Mouse (Mus musculus): Measurements from ENCODE around the gene Casp9. TPM values are rescaled to one million over a fixed set of nuclear protein-coding genes. Genes with fewer than 3 reads are reported as not detected.
A peak's percentile ranks its signal among the peaks of the same experiment; 100 is the strongest.

Gene Casp9
- polyA plus RNA-seq, 1 experiment from 2014 or later = 24.8 TPM

DNA sequence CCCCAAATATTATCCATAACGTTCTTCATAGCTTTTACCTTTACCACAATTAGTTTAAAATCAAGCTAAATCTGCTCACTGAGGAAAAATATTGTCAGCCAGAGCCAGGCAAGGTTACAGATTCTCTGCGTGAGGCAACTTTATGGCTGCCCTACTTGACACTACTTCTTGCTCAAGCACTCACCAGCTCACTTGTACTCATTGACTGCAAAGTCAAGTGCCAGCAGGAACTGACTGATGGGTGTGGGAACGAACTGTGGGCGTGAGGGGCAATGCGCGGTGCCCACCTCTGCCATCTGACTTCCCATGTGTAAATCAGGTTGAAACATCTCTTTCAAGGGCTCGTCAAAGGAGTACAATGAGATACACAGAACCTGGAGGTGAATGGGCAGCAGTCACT lies 6.0 kb upstream of the Casp9 start:
- no peaks in the 10 kb centered on the region for H3K9me3 ChIP-seq
- 94% methylated on average over 7 of the region's 7 CpGs for WGBS
- H3K36me3 ChIP-seq (replicated peaks) = peaks cover 50% of the 10 kb centered on the region
- DNase-seq (ENCODE audit: extremely low spot score, low spot score) = no peak
- no peak overlapping the region for H3K4me3 ChIP-seq
- no peak overlapping the region for H3K27ac ChIP-seq
- H3K27me3 ChIP-seq (ENCODE audit: poor library complexity, severe bottlenecking) = no peaks in the 10 kb centered on the region
- H3K4me1 ChIP-seq = peaks cover 22% of the 10 kb centered on the region

DNA sequence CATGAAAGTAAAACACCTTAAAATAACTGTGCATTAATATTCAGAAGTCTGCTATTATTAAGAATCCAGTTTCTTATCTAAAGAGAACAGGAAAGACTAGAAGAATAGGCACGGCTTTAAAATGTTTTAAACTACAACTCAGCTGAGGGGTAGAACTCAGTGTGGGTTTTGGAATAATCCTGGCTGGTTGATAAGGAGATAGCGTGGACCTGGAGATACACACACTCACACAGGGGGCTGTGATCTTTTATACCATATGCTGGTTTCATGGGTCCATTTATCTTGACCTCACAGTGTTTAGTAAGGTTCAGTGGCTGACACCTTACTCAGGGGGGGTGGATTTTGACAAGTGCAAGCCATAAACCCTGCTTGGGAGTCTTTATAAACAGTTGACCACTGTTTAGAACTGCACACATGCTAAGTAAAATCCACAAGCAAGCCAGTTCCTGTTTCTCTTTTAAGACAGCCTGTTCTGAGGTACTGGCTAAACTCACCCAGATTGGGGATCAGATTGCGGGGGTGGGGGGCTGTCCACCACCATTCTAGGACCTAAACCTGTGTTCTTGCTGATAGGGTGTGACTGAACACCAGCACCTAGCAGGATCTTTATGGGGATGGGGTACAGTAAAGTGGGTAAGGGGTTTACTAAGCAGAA lies 3.7 kb upstream of the Casp9 start:
- H3K36me3 ChIP-seq (replicated peaks) = peaks cover 28% of the 10 kb centered on the region
- peak overlapping the region; percentile 94 for H3K27ac ChIP-seq
- WGBS = 55% methylated on average over 3 of the region's 3 CpGs
- H3K9me3 ChIP-seq = no peaks in the 10 kb centered on the region
- no peaks in the 10 kb centered on the region for H3K27me3 ChIP-seq (ENCODE audit: poor library complexity, severe bottlenecking)
- H3K4me3 ChIP-seq = peak overlapping the region; percentile 86
- peaks cover 43% of the 10 kb centered on the region for H3K4me1 ChIP-seq
- no peak for DNase-seq (ENCODE audit: extremely low spot score, low spot score)

DNA sequence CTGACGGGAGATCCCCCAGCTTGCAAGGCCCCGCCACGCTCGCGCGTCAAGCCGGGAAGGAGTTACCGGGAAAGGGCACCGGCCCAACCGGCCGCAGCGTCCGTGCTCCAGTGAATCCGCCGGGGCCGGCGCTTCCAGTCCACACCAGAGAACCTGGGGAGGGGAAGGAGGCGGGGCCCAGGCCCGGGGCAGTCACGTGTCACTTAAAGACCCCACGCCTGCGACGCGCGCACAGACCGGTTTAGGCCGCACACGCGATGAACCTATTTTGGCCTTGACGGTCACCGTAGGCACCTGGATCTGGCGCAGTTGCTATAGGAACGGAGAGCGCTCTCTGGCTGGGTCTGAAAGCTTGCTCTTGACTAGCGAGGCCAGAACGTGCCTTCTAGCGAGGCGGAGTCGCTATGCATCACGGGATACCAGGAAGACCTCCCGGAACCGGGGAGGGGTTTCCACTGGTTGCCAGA lies 2.9 kb upstream of the Casp9 start, which contains the start of gene Dnajc16:
Gene Dnajc16, minus strand, starts transcription at position 408 of the 467 bp plus-strand sequence.
- peak within 1 kb of the TSS; percentile 94 for H3K27ac ChIP-seq
- under 1% methylated on average over 42 of the region's 42 CpGs for WGBS
- DNase-seq (ENCODE audit: extremely low spot score, low spot score) = peak; percentile 99
- H3K4me3 ChIP-seq = peak within 1 kb of the TSS; percentile 86
- H3K4me1 ChIP-seq = peaks cover 49% of the 10 kb centered on the region
- no peaks in the 10 kb centered on the region for H3K9me3 ChIP-seq
- H3K27me3 ChIP-seq (ENCODE audit: poor library complexity, severe bottlenecking) = no peaks in the 10 kb centered on the region
- H3K36me3 ChIP-seq (replicated peaks) = peaks cover 19% of the 10 kb centered on the region

DNA sequence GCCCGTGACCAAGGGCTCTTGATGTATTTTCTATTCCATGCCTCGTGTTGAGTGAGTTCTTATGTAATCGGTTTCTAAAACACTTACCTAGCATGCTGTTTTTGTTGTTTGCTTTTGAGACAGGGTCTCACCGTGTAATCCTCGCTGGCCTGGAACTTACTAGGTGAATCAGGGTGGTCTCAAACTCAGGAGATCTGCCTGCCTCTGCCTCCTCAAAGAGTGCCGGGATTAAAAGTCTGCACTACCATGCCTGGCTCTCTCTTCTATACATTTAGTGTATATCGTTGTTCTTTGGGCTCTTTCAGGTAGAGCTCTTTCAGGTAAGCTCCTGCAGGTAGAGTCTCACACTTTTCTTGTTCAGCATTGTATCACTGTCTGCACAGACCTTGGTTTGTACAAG lies 1.9 kb upstream of the Casp9 start:
- DNase-seq (ENCODE audit: extremely low spot score, low spot score) = no peak
- Histone ChIP-seq H3K4me1 (peaks cover 49% of the 10 kb centered on the region), H3K36me3 (replicated peaks) (peaks cover 20% of the 10 kb centered on the region), H3K9me3 (no peaks in the 10 kb centered on the region), H3K27me3 (ENCODE audit: poor library complexity, severe bottlenecking) (no peaks in the 10 kb centered on the region), H3K4me3 (no peak overlapping the region; the same call in 1 of the 2 replicates), H3K27ac (no peak overlapping the region)
- WGBS = 87% methylated on average over 7 of the region's 7 CpGs

DNA sequence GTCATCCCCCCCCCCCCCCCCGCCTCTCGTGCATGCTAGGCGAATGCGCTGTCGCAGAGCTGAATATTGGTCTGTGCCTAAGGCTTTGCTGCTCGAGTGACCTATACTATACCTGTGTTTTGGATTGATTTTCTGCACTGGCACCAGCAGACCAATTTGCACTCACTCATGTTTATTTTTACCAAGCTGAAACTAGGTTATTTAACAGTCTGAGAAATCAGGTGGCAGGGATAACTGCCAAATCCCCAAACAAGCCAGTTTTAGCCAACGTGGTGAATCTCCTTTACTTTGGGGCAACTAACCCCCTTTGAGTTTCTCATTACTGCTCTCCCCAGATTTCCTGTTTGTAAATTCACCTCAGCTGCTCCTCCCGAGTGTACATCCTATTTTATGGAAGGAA lies 1.5 kb upstream of the Casp9 start:
- DNase-seq (ENCODE audit: extremely low spot score, low spot score) = no peak

DNA sequence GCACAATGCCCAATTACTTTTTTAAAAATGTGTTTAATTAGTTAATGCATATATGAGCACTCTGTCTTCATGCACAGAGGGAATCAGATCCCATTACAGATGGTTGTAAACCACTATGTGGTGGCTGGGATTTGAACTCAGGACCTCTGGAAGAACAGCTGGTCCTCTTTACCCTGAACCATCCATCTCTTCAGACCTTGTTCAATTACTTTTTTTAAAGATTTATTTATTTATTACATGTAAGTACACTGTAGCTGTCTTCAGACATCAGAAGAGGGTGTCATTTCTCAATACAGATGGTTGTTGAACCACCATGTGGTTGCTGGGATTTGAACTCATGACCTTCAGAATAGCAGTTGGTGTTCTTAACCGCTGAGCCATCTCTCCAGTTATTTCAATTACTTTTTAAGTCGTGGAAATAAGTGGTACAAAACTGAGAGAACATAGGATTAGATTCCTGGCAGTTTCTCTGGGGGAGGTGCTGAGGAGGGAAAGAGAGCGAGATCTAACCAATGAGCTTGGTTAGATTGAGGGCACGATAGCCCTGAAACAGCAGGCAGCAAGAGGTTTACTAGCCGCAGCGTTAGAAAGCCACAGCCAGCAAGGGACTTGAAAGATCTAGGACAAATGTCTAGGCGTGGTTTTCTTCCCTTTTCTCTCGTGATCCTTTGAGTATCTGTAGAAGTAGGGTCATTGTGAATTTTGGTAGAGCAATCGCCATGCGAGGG lies 694 bp upstream of the Casp9 start:
- Histone ChIP-seq H3K4me3 (peak overlapping the region; percentile 79), H3K9me3 (no peaks in the 10 kb centered on the region), H3K27ac (peak overlapping the region; percentile 93), H3K27me3 (ENCODE audit: poor library complexity, severe bottlenecking) (no peaks in the 10 kb centered on the region), H3K4me1 (peaks cover 49% of the 10 kb centered on the region), H3K36me3 (replicated peaks) (peaks cover 27% of the 10 kb centered on the region)
- no peak for DNase-seq (ENCODE audit: extremely low spot score, low spot score)
- whole genome bisulfite sequencing = 11% methylated on average over 10 of the region's 10 CpGs

More for the DNA sequence above, 1.5 kb upstream of the Casp9 start:
- H3K4me1 ChIP-seq = peaks cover 49% of the 10 kb centered on the region
- H3K27ac ChIP-seq = no peak overlapping the region
- H3K27me3 ChIP-seq (ENCODE audit: poor library complexity, severe bottlenecking) = no peaks in the 10 kb centered on the region
- no peak overlapping the region for H3K4me3 ChIP-seq
- WGBS = 88% methylated on average over 8 of the region's 8 CpGs
- no peaks in the 10 kb centered on the region for H3K9me3 ChIP-seq
- peaks cover 24% of the 10 kb centered on the region for H3K36me3 ChIP-seq (replicated peaks)

DNA sequence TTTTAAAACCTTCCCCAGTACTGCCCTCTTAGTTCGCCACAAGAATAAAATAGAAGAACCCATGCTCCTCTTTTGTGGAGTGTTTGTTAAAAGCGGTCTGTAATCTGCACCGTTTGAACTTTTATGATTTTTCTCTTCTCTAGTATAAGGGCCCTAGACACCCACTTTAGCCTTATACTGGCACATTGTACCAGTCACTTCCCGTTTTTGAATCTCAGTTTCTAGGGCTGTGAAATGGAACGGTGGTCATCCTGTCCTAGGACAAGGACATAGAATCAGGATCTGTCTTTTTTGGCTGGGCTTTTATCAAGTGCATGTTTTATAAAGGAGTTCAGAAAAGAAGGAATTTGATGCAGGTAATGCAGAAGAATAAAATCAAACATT lies 732 bp downstream of the Casp9 start:
- Histone ChIP-seq H3K9me3 (no peaks in the 10 kb centered on the region), H3K27me3 (ENCODE audit: poor library complexity, severe bottlenecking) (no peaks in the 10 kb centered on the region), H3K4me3 (peak overlapping the region; percentile 79), H3K27ac (peak overlapping the region; percentile 93), H3K36me3 (replicated peaks) (peaks cover 30% of the 10 kb centered on the region), H3K4me1 (peaks cover 49% of the 10 kb centered on the region)
- DNase-seq (ENCODE audit: extremely low spot score, low spot score) = no peak
- WGBS = 19% methylated on average over 5 of the region's 5 CpGs

DNA sequence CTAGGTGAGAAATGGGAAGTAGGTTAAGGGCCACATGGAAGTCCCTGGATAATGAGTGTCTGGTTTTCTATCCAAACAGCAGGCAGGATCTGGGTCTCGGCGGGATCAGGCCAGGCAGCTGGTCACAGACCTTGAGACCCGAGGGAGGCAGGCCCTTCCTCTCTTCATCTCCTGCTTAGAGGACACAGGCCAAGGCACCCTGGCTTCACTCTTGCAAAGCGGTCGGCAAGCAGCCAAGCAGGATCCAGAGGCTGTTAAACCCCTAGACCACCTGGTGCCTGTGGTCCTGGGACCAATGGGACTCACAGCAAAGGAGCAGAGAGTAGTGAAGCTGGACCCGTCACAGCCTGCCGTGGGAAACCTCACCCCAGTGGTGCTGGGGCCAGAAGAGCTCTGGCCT lies 2.9 kb downstream of the Casp9 start:
- Histone ChIP-seq H3K27me3 (ENCODE audit: poor library complexity, severe bottlenecking) (no peaks in the 10 kb centered on the region), H3K36me3 (replicated peaks) (peaks cover 30% of the 10 kb centered on the region), H3K4me3 (no peak overlapping the region), H3K4me1 (peaks cover 31% of the 10 kb centered on the region), H3K9me3 (no peaks in the 10 kb centered on the region), H3K27ac (no peak overlapping the region)
- DNase-seq (ENCODE audit: extremely low spot score, low spot score) = no peak
- 87% methylated on average over 7 of the region's 7 CpGs for WGBS

DNA sequence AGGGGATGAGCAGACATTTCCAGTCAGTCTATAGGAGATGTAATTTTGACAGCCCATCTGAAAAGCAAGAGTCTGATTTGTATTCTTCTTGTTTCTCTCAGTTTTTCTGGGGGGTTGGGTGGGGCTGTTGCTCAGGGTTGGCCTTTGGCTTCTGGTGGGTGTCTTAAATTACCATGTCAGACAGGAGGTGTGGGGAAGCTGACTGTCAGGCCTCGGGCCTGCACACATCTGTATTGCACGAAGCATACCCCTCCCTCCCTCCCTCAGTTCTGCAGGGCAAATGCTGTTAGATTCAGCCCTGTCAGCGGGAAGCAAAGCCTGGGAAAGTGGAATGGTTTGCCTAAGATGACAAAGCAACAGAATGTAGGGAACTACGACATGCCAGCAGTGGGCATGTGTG lies 3.5 kb downstream of the Casp9 start:
- H3K36me3 ChIP-seq (replicated peaks) = peaks cover 30% of the 10 kb centered on the region
- H3K9me3 ChIP-seq = no peaks in the 10 kb centered on the region
- DNase-seq (ENCODE audit: extremely low spot score, low spot score) = no peak
- no peak overlapping the region for H3K4me3 ChIP-seq
- H3K4me1 ChIP-seq = peaks cover 30% of the 10 kb centered on the region
- WGBS = 90% methylated on average over 4 of the region's 4 CpGs
- no peak overlapping the region for H3K27ac ChIP-seq
- H3K27me3 ChIP-seq (ENCODE audit: poor library complexity, severe bottlenecking) = no peaks in the 10 kb centered on the region

DNA sequence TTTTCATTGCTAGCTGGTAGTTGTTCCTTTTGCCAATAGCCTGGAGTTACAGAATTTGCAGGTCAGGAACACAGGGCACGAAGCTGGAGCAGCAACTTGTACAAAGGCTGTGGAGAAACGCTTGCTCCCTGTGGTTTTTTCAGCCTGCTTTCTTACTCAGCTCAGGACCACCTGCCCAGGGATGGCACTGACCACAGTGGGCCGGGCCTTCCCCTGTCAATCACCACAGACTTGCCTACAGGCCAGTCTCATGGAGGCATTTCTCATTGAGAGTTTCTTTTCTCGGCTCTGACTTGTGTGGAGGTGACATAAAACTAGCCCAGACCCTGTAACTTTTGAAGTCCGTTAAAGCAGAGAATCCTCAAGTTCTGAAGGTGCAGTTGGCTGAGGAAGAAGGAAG lies 4.1 kb downstream of the Casp9 start:
- WGBS = 93% methylated on average over 5 of the region's 5 CpGs
- DNase-seq (ENCODE audit: extremely low spot score, low spot score) = no peak
- H3K4me1 ChIP-seq = peaks cover 26% of the 10 kb centered on the region
- no peaks in the 10 kb centered on the region for H3K9me3 ChIP-seq
- H3K27ac ChIP-seq = no peak overlapping the region
- H3K4me3 ChIP-seq = no peak overlapping the region
- H3K36me3 ChIP-seq (replicated peaks) = peaks cover 31% of the 10 kb centered on the region
- no peaks in the 10 kb centered on the region for H3K27me3 ChIP-seq (ENCODE audit: poor library complexity, severe bottlenecking)

DNA sequence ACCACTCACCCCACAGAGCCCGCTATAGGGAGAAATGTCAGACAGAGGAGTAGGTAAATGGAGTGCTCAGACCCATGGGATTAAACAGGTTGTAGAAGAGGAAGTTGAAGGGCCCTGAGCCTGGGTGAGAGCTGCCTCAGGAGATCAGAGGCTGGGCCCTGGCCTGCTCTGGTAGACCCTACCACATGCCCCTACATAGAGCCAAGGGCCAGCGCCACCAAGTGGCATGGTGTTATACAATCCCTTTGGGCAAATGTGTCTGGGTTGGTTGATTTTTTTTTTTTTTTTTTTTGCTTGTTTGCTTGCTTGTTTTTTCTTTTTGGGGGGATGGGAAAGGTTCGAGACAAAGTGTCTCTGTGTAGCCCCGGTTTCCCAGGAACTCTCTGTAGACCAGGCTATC lies 10.7 kb downstream of the Casp9 start:
- no peak overlapping the region for H3K27ac ChIP-seq
- no peaks in the 10 kb centered on the region for H3K4me1 ChIP-seq
- H3K27me3 ChIP-seq (ENCODE audit: poor library complexity, severe bottlenecking) = no peaks in the 10 kb centered on the region
- peaks cover 65% of the 10 kb centered on the region for H3K36me3 ChIP-seq (replicated peaks)
- 86% methylated on average over 4 of the region's 4 CpGs for WGBS
- H3K4me3 ChIP-seq = no peak overlapping the region
- H3K9me3 ChIP-seq = peaks cover 7% of the 10 kb centered on the region; the same call in 1 of the 2 replicates
- no peak for DNase-seq (ENCODE audit: extremely low spot score, low spot score)

DNA sequence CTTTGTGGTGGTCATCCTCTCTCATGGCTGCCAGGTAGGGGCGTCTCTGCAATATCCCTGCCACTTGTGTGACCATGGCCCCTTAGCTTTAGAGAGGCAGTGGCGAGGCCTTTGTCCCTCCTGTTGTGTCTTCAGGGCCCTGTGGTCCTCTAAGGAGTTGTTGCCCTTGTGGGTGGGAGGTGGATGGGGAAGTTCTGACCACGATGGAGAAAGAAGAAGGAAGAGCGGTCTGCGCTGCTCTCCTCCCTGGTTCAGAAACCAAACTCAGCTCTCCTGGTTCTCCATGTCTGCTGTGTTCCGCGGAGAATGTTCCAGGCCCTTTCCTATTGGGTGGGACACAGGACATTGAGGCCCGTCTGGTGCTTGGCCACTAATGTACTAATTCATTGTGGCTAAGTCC lies 12.5 kb downstream of the Casp9 start:
- H3K27ac ChIP-seq = no peak overlapping the region
- H3K4me3 ChIP-seq = no peak overlapping the region
- H3K9me3 ChIP-seq = peaks cover 7% of the 10 kb centered on the region; the same call in 1 of the 2 replicates
- H3K4me1 ChIP-seq = no peaks in the 10 kb centered on the region
- DNase-seq (ENCODE audit: extremely low spot score, low spot score) = no peak
- WGBS = 97% methylated on average over 8 of the region's 8 CpGs
- H3K27me3 ChIP-seq (ENCODE audit: poor library complexity, severe bottlenecking) = no peaks in the 10 kb centered on the region
- peaks cover 83% of the 10 kb centered on the region for H3K36me3 ChIP-seq (replicated peaks)

DNA sequence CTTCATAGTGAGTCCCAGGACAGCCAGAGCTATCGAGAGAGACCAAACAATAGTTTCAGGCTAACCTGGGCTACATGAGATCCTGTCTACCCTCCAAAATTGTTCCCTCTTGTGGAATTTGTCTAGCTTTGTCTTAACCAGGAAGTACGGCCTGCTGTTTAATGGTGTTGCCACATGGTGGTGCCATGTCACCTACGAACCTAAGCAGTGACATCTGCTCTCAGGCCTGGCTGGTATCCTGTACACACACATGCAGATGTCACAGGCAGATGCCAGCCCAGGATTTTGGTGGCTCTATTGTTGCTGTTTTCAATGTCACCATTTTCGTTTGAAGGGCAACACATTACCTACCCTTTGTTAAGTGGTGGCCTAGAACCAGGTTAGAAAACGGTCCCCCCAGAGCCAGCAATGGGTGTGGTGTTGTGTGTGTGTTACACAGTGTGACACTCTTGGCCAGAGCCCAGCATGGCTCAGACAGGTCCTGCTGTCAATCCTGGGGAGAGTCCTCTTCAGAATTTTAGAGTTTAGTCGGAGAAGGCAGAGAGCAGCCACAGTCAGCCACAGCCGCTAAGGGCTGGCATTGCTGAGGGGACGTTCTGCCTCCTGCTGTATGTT lies 16.5 kb downstream of the Casp9 start:
- H3K36me3 ChIP-seq (replicated peaks) = peaks cover 97% of the 10 kb centered on the region
- DNase-seq (ENCODE audit: extremely low spot score, low spot score) = no peak

More for the DNA sequence above, 16.5 kb downstream of the Casp9 start:
- Histone ChIP-seq H3K4me3 (no peak overlapping the region), H3K9me3 (no peaks in the 10 kb centered on the region), H3K27ac (no peak overlapping the region), H3K4me1 (no peaks in the 10 kb centered on the region), H3K27me3 (ENCODE audit: poor library complexity, severe bottlenecking) (no peaks in the 10 kb centered on the region)
- WGBS = 86% methylated on average over 8 of the region's 8 CpGs

Data from forebrain, embryonic 10.5 days (tissue).